Mouse (Mus musculus) lung, postnatal 14 days (tissue): ENCODE measurements around the gene Lrfn3.

ENCODE experiments used
- DNase-seq: peaks from one replicate; pipeline ENCODE4 v3.0.0; 2021

Lrfn3 gene

GRCm38 (mm10) chr7:30362652-30363343, at the start of gene Lrfn3:
Lrfn3 (minus strand) TSS chr7:30362772.
- DNase-seq = peak; percentile 41

DNA sequence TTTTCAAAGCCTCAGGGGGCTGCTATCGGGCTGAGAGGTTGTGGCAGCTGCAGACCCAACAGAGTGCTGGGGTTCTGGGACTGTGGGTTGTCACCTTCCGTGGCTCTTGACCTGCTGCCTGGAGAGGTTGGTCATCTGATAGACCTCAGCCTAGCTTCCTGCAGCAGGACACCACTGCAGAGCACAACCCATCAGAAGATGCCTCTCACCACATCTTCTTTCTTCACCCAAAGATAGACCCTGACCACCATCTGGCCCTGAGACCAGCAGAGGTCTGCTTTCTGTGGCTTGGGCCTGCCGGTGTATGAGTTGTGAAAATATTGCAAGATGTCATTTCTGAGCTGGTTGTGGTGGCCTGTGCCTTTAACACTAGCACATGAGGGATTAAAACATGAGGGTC, 48.5 kb upstream of the Lrfn3 start:
- no peak for DNase-seq

DNA sequence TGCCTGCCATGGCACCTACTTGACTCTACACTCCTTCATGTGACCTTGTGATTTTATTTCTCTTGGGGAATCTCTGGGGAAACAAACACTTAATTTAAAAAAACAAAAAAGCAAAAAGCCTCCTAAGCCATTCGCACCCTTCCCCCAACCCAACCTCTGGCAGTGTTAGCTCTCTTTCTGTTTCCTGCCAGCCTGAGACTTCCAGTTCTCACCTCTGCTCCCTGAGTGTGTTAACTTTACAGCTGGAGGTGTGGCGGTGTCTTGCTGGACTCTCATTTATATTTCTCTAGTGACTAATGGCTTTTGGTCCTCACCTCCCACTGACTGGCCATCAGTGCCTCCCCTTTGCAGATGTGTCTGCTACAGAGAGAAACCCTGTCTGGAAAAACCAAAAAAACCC, 47.2 kb upstream of the Lrfn3 start:
- no peak for DNase-seq

DNA sequence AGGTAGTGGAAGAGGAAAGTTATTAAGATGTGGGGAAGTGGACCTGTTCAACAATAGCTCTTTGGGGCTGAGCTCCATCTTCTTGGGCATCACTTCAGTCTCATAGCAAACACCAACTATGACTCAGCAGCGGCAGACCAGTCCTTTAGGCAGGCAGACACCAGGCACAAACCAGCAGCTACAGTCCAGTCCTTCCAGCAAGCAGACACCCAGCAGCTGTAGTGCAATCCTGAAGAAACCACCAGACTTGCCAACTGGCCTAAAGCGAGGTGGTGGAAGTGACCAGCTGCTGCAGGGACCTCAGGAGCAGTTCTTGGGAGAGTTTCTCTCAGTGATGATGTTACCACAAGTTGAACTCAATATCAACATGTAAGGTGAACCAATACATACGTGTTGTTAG, 46.1 kb upstream of the Lrfn3 start:
- DNase-seq = no peak

GRCm38 (mm10) chr7:30402343-30402742, 39.8 kb upstream of the Lrfn3 start:
- no peak for DNase-seq

DNA sequence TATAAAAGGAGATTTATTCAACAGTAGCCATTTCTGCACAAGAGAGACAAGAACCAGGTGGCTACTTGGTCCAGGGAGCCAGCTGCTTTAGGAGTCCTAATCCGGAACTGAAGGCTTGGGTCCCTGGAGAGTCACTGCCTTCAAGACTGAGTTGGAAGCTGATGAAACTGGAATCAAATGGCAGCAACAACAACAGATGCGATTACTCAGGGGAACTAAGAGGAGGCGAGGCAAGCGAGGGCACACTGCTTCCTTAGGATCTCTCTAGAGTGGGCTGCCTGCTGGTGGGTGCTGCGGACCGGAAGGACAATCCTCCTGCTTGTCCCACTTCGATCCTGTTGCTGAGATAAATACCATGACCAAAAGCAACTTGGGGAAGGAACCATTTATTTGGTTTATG, 37.1 kb upstream of the Lrfn3 start:
- no peak for DNase-seq

DNA sequence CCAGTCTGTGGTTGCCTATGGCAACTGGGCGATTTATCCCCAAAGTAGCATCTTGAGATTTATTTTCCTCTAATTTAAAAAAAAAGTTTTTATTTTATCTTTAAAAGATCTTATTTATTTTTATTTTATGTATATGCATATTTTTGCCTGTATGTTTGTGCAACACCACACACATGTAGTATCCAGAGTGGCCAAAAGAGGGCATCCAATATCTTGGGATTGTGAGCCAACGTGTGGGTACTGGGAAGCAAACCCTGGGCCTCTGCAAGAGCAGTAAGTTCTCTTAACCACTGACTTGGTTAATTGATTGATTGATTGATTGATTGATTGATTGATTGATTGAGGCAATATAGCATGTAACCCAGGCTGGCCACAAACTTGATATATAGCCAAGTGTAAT, 32.3 kb upstream of the Lrfn3 start:
- peak; percentile 20 for DNase-seq

DNA sequence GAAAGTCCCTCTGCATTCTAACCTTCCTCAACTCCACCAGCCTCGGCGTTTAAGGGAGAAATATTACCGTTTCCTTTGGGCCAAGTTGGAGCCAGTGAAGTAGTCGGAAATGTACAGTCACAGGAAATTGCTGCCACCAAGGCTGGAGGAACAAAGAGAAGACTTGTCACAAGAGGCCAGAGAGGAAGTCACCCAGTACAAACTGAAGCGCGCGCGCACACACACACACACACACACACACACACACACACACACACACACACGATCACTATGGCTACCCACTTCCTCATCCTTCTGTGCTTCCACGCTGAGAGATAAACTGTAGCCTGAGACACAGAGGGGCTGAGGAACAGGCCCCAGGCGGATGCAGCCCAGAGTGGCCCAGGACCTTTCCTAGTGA, 31.8 kb upstream of the Lrfn3 start:
- peak; percentile 51 for DNase-seq

DNA sequence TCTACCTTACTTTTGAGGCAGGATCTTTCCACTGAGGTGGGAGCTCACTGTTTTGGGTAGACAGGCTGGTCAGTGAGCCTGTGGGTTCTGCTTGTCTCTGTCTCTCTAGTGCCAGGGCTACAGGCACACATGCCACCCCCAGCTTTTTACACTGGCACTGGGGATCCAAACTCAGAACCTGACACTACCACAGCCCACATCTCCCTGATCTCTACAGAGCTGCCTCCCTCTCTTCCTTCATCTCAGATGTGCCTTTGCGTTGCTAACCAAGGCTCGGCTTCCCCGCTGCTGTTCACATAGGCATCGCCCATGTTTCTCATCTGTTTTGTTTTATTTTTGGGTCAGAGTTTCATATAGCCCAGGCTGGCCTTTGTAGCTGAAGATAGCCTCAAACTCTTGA, 31.1 kb upstream of the Lrfn3 start:
- DNase-seq = no peak

DNA sequence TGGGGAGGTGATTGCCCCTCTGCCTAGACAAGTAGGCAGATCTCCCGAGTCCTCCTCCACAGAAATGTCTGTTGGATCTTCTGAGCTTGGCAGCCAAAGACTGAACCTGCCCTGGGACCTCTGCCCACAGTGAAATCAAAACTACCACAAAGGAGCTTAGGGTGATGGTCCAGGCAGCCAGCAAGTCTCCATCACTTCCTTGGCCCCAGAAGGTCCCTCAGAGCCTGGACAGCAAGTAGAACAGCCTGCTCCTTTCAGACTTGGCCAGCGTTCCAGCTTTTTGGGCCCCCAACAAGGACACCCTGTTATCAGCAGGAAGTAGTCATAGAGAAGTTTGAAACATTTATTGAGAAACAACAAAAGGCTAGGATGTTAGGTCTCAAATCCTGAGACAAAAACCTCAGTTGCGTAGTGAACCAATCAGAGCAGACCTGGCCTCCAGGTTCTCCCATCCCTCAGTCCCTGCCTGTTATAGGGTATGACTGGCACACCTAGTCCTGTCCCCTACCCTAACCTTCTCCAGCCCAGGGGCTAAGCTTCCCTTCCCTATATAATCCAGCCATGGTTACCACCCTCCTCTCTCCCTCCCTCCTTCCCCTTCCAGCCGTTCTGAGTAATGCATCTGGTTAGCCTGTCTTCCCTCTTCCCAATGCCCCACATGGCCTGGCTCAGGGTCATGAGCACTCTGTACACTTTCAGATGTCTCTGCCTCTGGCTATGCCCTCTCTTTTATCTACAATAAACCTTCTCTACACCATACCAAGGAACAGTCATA, 30.4 kb upstream of the Lrfn3 start:
- DNase-seq = no peak

- DNase-seq = no peak
Measured at GRCm38 (mm10) chr7:30384106-30384505, 21.5 kb upstream of the Lrfn3 start.

DNA sequence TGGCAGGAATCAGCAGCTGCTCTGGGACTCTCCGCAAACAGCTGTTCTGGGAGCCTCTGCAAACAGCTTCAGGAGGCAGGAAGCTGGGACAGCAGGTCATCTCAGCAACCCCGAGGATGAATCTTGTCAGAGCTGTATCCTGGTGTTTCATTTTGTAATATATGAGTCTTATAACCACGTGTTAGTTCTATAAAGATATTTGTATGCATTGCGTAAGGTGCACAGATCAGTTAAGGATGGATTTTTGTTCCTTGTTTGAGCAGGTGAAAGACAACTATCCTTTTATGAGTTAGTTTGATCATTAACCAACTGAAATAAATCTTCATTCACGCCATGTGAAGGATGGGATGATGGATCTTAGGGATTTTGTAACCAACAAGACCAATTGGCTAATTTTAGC, 17.5 kb upstream of the Lrfn3 start:
- DNase-seq = no peak

DNA sequence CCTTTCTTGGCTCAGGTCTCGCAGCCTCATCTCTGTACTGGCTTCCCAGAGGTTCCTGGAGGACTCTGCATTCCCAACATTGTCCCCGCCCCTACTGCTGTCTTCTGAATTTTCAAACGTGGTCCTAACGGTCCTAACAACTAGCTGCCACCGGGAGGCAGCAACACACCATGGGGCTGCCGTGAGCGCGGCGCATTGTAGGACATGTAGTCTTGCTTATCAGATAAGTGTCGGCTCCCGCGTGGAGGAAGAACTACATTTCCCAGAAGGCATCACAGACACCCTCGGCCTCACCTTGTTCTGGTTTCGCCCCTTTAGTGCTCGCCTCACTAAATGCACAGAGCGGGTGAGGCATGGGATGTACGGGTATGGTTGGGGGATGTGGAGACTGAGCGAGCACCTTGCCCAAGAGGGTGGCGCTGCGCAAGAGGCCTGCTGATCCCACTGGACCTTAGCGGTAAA, 11.0 kb upstream of the Lrfn3 start:
- DNase-seq = peak; percentile 89

GRCm38 (mm10) chr7:30367466-30367865, 4.9 kb upstream of the Lrfn3 start:
- DNase-seq = no peak

- no peak for DNase-seq
Measured at GRCm38 (mm10) chr7:30363344-30363738, 769 bp upstream of the Lrfn3 start.

- DNase-seq = no peak
Measured at GRCm38 (mm10) chr7:30360028-30360427, 2.5 kb downstream of the Lrfn3 start.

- no peak for DNase-seq
Measured at GRCm38 (mm10) chr7:30359276-30359865, 3.2 kb downstream of the Lrfn3 start.

DNA sequence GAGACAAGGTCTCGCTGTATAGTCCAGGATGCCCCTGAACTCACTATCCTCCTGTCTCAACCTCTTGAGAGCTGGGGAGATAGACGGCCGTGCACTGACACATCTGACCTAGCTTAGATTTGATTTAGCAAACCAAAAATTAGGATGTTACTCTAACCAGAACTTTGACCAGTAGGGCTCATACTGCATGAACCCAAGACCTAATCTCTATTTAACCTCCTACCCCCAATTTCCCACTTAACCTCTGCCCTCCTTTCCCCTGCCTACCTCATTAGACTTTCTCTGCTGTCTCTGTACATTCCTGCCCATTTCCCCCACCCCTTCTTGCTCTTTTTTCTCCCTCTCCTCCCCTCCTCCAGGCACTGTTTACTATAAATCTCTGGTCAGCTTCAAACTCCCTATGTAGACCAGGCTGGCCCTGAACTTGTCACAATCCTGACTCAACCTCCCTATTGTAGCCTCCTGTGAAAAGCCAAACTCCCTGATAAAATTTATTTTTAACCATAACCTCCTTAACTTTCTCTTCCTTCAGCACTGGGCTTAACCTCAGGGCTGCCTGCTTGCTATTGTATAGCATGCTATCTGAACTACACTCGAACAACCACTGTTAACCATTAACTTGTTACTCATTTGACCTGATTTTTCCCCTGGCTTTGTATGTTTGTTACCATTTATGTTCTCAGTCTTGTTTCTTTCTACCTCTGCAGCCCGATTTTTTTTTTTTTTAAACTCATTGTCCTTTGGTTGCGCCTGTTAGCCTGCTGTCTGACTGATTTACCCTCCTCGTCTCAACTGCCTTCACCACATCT, 4.0 kb downstream of the Lrfn3 start:
- DNase-seq = no peak

- no peak for DNase-seq
Measured at GRCm38 (mm10) chr7:30354059-30354458, 8.5 kb downstream of the Lrfn3 start.

GRCm38 (mm10) chr7:30353279-30353822, 9.2 kb downstream of the Lrfn3 start:
- DNase-seq = peak; percentile 80

DNA sequence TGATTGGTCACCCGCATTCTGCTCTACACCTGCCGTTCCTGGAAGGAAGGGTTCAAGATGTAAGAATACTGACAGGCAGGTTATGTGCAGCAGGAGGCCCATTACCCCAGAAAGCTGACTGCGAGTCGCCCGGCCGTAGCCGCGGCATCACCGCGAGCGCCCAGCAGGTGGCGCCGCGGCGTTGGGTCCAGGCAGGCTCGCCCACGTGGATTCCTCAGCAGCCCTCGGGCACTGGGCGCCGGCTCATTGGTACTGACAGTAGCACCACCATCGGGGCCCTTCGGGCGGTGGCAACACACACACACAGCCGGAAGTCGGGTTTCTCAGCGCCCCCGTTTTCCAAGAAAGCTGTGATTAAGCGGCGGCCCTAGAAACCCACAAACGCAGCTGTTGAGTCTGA, 14.7 kb downstream of the Lrfn3 start:
- DNase-seq = peak; percentile 59

DNA sequence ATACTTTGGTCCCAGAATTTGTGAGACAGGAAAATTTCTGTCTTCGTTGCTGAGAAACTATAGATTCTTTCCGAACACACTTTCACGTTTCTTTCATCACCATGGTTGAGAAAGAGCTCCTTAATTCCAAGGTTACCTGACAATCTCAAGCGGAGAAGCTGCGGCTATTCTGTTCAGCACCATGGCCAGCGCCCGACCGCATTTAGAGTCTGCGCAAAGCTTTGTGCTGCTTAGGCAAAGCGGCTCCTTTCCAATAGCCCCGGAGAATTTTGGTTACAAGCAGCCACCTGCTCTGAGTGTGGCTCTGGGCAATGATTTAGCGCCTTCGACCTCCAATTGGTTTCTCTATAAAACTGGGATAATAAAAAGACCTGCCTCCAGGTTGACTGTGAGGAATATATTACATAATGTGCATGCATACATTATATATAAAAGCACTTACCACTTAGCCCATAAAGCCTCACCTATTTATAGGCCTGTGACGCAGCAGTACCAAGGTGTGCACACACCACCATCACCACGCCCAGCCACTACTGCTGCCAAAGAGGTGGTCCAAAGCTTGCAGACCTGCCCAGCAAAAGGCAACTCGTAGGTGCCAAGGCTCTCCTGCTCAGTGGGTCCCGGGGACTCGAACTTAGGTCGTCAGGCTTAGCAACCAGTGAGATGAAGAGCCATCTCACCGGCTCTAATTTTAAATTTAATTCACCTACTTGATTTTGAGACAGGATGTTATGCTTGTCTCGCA, 15.8 kb downstream of the Lrfn3 start:
- DNase-seq = peak; percentile 82
